Mouse (Mus musculus) G1E (cell line): Measurements from ENCODE around the gene Fgfr2.

ENCODE experiments used
- CTCF ChIP-seq: IDR thresholded peaks from 2 replicates; pipeline ENCODE4 v1.5.1; 2012; ENCODE audit warnings: low read depth, low read length, inconsistent platforms, mixed read lengths
- GATA1 ChIP-seq: IDR thresholded peaks from 2 replicates; pipeline ENCODE4 v1.6.1; 2012; ENCODE audit warnings: borderline replicate concordance, low read length, inconsistent platforms, mixed read lengths
- GATA2 ChIP-seq: IDR thresholded peaks from 2 replicates; pipeline ENCODE4 v1.6.1; 2012; ENCODE audit warnings: low read depth, low read length, inconsistent platforms, borderline replicate concordance
- TAL1 ChIP-seq: conservative IDR thresholded peaks from 2 replicates; pipeline ENCODE4 v1.6.1; 2012; ENCODE audit warnings: low read depth, low read length, inconsistent platforms, mixed read lengths

DNA sequence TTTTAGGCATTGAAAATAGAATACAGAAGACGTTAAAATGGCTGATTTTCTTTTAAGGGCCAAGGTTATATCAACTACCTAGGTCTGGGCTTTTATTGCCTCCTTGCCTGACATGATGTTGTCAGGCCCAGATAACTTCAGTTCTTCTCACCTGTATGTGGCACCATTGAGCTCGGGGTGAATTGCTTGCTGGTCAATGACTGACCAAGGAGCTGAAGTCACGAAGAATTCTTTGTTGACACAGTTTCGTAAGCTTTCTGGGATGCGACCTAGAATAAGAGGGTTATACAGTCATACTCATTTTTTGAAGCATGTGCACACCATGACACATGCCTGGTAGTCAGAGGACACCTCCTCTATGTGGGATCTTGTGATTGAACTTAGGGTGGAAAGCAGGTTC is 133.3 kb downstream of the Fgfr2 start:
- TF ChIP-seq GATA1 (no peak), CTCF (no peak), TAL1 (no peak), GATA2 (no peak)
